Mouse (Mus musculus): ENCODE data around the gene Nemp1. TPM values are rescaled to one million over a fixed set of nuclear protein-coding genes. Genes with fewer than 3 reads are reported as not detected.

Nemp1 gene
- polyA plus RNA-seq, 2 experiments, result 5.5 to 5.6 TPM

GRCm38 (mm10) chr10:127705783-127706182 lies 39.1 kb downstream of the Nemp1 start:
- DNase-seq (ENCODE audit: low read depth in 3 of 3, low spot score in 3 of 3), result no peak
- peaks cover 0 to 3% of the 10 kb centered on the region in 2 experiments; a peak in 2 of 4 replicates for H3K4me1 ChIP-seq (replicated peaks; ENCODE audit: control insufficient read depth in 2 of 2, insufficient read depth in 2 of 2, low read length in 1 of 2)
- H3K9ac ChIP-seq (replicated peaks), result no peak overlapping the region
- no peak overlapping the region for H3K27ac ChIP-seq
- TF ChIP-seq CTCF (IDR thresholded peaks at IDR 0.05; ENCODE audit: low read depth), result no peak
- TF ChIP-seq EP300 (IDR thresholded peaks at IDR 0.05; ENCODE audit: low read depth), result no peak
- H3K27me3 ChIP-seq (ENCODE audit: control insufficient read depth, insufficient read depth, low read length), result no peaks in the 10 kb centered on the region
- no peak for ATAC-seq (ENCODE audit: insufficient read depth)
- H3K36me3 ChIP-seq (replicated peaks; ENCODE audit: control insufficient read depth, insufficient read depth, low read depth), result no peaks in the 10 kb centered on the region
- 31% methylated on average over 4 of the region's 4 CpGs for WGBS (ENCODE audit: insufficient replicate concordance)
- no peak overlapping the region for H3K4me3 ChIP-seq (ENCODE audit: insufficient read depth in 1 of 2, low read depth in 2 of 2, low read length in 2 of 2)
- no peak overlapping the region for H3K4me2 ChIP-seq (ENCODE audit: low read depth)
- H3K9me3 ChIP-seq (ENCODE audit: control insufficient read depth, low read length), result no peaks in the 10 kb centered on the region

GRCm38 (mm10) chr10:127707721-127708120 lies 41.0 kb downstream of the Nemp1 start:
- H3K36me3 ChIP-seq (replicated peaks; ENCODE audit: control insufficient read depth, insufficient read depth, low read depth), result no peaks in the 10 kb centered on the region
- no peaks in the 10 kb centered on the region for H3K9me3 ChIP-seq (ENCODE audit: control insufficient read depth, low read length)
- H3K4me1 ChIP-seq (replicated peaks; ENCODE audit: control insufficient read depth in 2 of 2, insufficient read depth in 2 of 2, low read length in 1 of 2), result peaks cover 0 to 3% of the 10 kb centered on the region in 2 experiments; a peak in 2 of 4 replicates
- H3K9ac ChIP-seq (replicated peaks), result no peak overlapping the region
- WGBS (ENCODE audit: insufficient replicate concordance), result 61% methylated on average over 7 of the region's 7 CpGs
- no peak overlapping the region for H3K4me3 ChIP-seq (ENCODE audit: insufficient read depth in 1 of 2, low read depth in 2 of 2, low read length in 2 of 2)
- H3K27ac ChIP-seq, result no peak overlapping the region
- ATAC-seq (ENCODE audit: insufficient read depth) (no peak), DNase-seq (ENCODE audit: low read depth in 3 of 3, low spot score in 3 of 3) (no peak)
- no peak overlapping the region for H3K4me2 ChIP-seq (ENCODE audit: low read depth)
- H3K27me3 ChIP-seq (ENCODE audit: control insufficient read depth, insufficient read depth, low read length), result no peaks in the 10 kb centered on the region
- no peak for TF ChIP-seq EP300 (IDR thresholded peaks at IDR 0.05; ENCODE audit: low read depth)
- no peak for TF ChIP-seq CTCF (IDR thresholded peaks at IDR 0.05; ENCODE audit: low read depth)

- no peak overlapping the region for H3K9ac ChIP-seq (replicated peaks)
- ATAC-seq (ENCODE audit: insufficient read depth) (no peak), DNase-seq (ENCODE audit: low read depth in 3 of 3, low spot score in 3 of 3) (no peak)
- no peaks in the 10 kb centered on the region for H3K9me3 ChIP-seq (ENCODE audit: control insufficient read depth, low read length)
- TF ChIP-seq CTCF (IDR thresholded peaks at IDR 0.05; ENCODE audit: low read depth), result no peak
- TF ChIP-seq EP300 (IDR thresholded peaks at IDR 0.05; ENCODE audit: low read depth), result no peak
- H3K27ac ChIP-seq, result no peak overlapping the region
- H3K4me1 ChIP-seq (replicated peaks; ENCODE audit: control insufficient read depth in 2 of 2, insufficient read depth in 2 of 2, low read length in 1 of 2), result peaks cover 0 to 3% of the 10 kb centered on the region in 2 experiments; a peak in 2 of 4 replicates
- no peak overlapping the region for H3K4me2 ChIP-seq (ENCODE audit: low read depth)
- WGBS (ENCODE audit: insufficient replicate concordance), result 55% methylated on average over 3 of the region's 3 CpGs
- no peak overlapping the region for H3K4me3 ChIP-seq (ENCODE audit: insufficient read depth in 1 of 2, low read depth in 2 of 2, low read length in 2 of 2)
- no peaks in the 10 kb centered on the region for H3K27me3 ChIP-seq (ENCODE audit: control insufficient read depth, insufficient read depth, low read length)
- no peaks in the 10 kb centered on the region for H3K36me3 ChIP-seq (replicated peaks; ENCODE audit: control insufficient read depth, insufficient read depth, low read depth)
These were observed 42.2 kb downstream of the Nemp1 start for GRCm38 (mm10) chr10:127708850-127709370.

- H3K27me3 ChIP-seq (ENCODE audit: control insufficient read depth, insufficient read depth, low read length), result no peaks in the 10 kb centered on the region
- H3K4me3 ChIP-seq (ENCODE audit: insufficient read depth in 1 of 2, low read depth in 2 of 2, low read length in 2 of 2), result no peak overlapping the region
- ATAC-seq (ENCODE audit: insufficient read depth) (no peak), DNase-seq (ENCODE audit: low read depth in 3 of 3, low spot score in 3 of 3) (no peak)
- peaks cover 0 to 3% of the 10 kb centered on the region in 2 experiments; a peak in 2 of 4 replicates for H3K4me1 ChIP-seq (replicated peaks; ENCODE audit: control insufficient read depth in 2 of 2, insufficient read depth in 2 of 2, low read length in 1 of 2)
- no peaks in the 10 kb centered on the region for H3K9me3 ChIP-seq (ENCODE audit: control insufficient read depth, low read length)
- TF ChIP-seq CTCF (IDR thresholded peaks at IDR 0.05; ENCODE audit: low read depth), result no peak
- TF ChIP-seq EP300 (IDR thresholded peaks at IDR 0.05; ENCODE audit: low read depth), result no peak
- H3K27ac ChIP-seq, result no peak overlapping the region
- H3K9ac ChIP-seq (replicated peaks), result no peak overlapping the region
- H3K36me3 ChIP-seq (replicated peaks; ENCODE audit: control insufficient read depth, insufficient read depth, low read depth), result no peaks in the 10 kb centered on the region
- no peak overlapping the region for H3K4me2 ChIP-seq (ENCODE audit: low read depth)
- 68% methylated on average over 13 of the region's 13 CpGs for WGBS (ENCODE audit: insufficient replicate concordance)
These were observed 43.6 kb downstream of the Nemp1 start for GRCm38 (mm10) chr10:127710331-127710730.

- Histone ChIP-seq H3K4me2 (ENCODE audit: low read depth) (no peak overlapping the region), H3K27me3 (ENCODE audit: control insufficient read depth, insufficient read depth, low read length) (no peaks in the 10 kb centered on the region), H3K9ac (replicated peaks) (no peak overlapping the region), H3K9me3 (ENCODE audit: control insufficient read depth, low read length) (no peaks in the 10 kb centered on the region), H3K4me3 (ENCODE audit: insufficient read depth in 1 of 2, low read depth in 2 of 2, low read length in 2 of 2) (no peak overlapping the region), H3K36me3 (replicated peaks; ENCODE audit: control insufficient read depth, insufficient read depth, low read depth) (no peaks in the 10 kb centered on the region), H3K4me1 (replicated peaks; ENCODE audit: control insufficient read depth in 2 of 2, insufficient read depth in 2 of 2, low read length in 1 of 2) (no peaks in the 10 kb centered on the region), H3K27ac (no peak overlapping the region)
- ATAC-seq (ENCODE audit: insufficient read depth) (no peak), DNase-seq (ENCODE audit: low read depth in 3 of 3, low spot score in 3 of 3) (no peak)
- WGBS (ENCODE audit: insufficient replicate concordance), result 64% methylated on average over 6 of the region's 6 CpGs
- TF ChIP-seq CTCF (IDR thresholded peaks at IDR 0.05; ENCODE audit: low read depth) (no peak), EP300 (IDR thresholded peaks at IDR 0.05; ENCODE audit: low read depth) (no peak)
These were observed 46.0 kb downstream of the Nemp1 start for GRCm38 (mm10) chr10:127712736-127713135.

Data from liver, embryonic 14.5 days (tissue).